Comparison of ENCODE assay signal across 21 mouse cellular contexts in the genomic region with DNA sequence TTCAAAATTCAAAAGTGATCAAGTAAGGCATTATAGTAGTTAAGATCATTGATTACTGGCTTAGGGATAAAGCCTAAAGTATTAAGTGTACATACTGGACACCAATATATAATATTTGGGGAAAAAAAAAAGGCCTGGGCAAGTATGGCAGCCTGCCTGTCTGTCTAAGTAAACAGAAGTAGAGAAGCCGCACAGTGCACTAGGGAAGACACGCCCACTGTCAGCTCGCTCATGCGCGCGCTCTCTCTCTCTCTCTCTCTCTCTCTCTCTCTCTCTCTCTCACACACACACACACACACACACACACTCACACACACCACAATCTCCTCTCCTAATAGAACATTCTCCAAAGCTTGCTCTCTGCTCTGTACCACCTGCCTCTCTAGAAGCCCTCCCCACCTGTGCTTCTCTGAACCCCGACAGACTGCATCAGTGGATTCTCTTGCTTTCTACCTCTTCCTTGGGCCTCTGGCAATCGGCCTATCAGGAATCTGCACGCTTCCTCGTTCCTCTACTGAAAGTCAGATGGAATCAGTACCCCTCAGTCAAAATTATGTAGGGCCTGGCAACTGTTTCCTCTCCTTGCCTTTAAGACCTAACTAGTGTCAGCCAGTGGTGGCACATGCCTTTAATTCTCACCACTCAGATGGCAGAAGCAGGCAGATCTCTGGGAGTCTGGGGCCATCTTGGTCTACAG. TPM values are rescaled to one million over a fixed set of nuclear protein-coding genes. Genes with fewer than 3 reads are reported as not detected.
DNase-seq lines count a peak whose midpoint lies in the region; ATAC-seq and TF ChIP-seq lines count a peak whose summit lies in the region.
"Had no signal": no experiment of that assay in that cellular context is flagged by ENCODE, and none has a peak within 500 bp of the region (broad histone marks: within the 10 kb centered on the region; RNA-seq: fewer than 3 reads in every experiment).

No protein-coding gene starts in this region.

- H3K4me2 ChIP-seq in neural tube, embryonic 15.5 days: no peak overlapping the region
- H3K4me2 ChIP-seq: embryonic facial prominence, embryonic 15.5 days; hindbrain, embryonic 12.5 days had no signal

- H3K36me3 ChIP-seq in MEL (ENCODE audit: control insufficient read depth in 1 of 2, insufficient read depth in 2 of 2, low read length in 2 of 2): no peaks in the 10 kb centered on the region
- H3K36me3 ChIP-seq in neural tube, embryonic 15.5 days: no peaks in the 10 kb centered on the region
- H3K36me3 ChIP-seq: embryonic facial prominence, embryonic 15.5 days had no signal

- peak; percentile 12 for DNase-seq in lung, postnatal 10 days
- no peak for DNase-seq in lung, postnatal 4 days
- peak; percentile 6 for DNase-seq in MEL (ENCODE audit: low read depth, low spot score)
- peak; percentile 61 for DNase-seq in lung, postnatal 36 days
- no peak for DNase-seq in adrenal gland, adult 8-10 months
- no peak for DNase-seq in heart, postnatal 10 days
- DNase-seq: adrenal gland, postnatal 36 days; cerebellum, adult 11-12 months; cerebellum, postnatal 25 days; kidney, adult 9 months; kidney, postnatal 25 days; left cerebral cortex, postnatal 4 days; right cerebral cortex, postnatal 4 days; thymus, postnatal 25 days had no signal

- no peak overlapping the region for H3K9ac ChIP-seq in MEL (ENCODE audit: control insufficient read depth, low read depth, low read length, poor library complexity, severe bottlenecking)
- H3K9ac ChIP-seq in neural tube, embryonic 15.5 days (replicated peaks): no peak overlapping the region
- H3K9ac ChIP-seq: embryonic facial prominence, embryonic 15.5 days; hindbrain, embryonic 12.5 days had no signal

- no peaks in the 10 kb centered on the region for H3K79me2 ChIP-seq in MEL (ENCODE audit: control insufficient read depth, insufficient read depth, low read length, poor library complexity)

- no peak for TF ChIP-seq CTCF in MEL (IDR thresholded peaks at IDR 0.05 in 2 of 3, conservative IDR thresholded peaks at IDR 0.05 in 1 of 3; ENCODE audit: control insufficient read depth in 1 of 3, insufficient read depth in 1 of 3, low read depth in 2 of 3, low read length in 3 of 3, poor library complexity in 1 of 3, severe bottlenecking in 1 of 3)

- H3K9me3 ChIP-seq in MEL (replicated peaks; ENCODE audit: insufficient read depth, low read length): no peaks in the 10 kb centered on the region
- no peaks in the 10 kb centered on the region for H3K9me3 ChIP-seq in neural tube, embryonic 15.5 days (replicated peaks)
- H3K9me3 ChIP-seq: embryonic facial prominence, embryonic 15.5 days; hindbrain, embryonic 12.5 days; megakaryocyte, embryonic 14.5 days had no signal

- no peak overlapping the region for H3K4me3 ChIP-seq in MEL (ENCODE audit: control insufficient read depth in 1 of 2, insufficient read depth in 1 of 2, low read depth in 2 of 2, low read length in 2 of 2)
- H3K4me3 ChIP-seq in neural tube, embryonic 15.5 days (replicated peaks): no peak overlapping the region
- H3K4me3 ChIP-seq: embryonic facial prominence, embryonic 15.5 days; hindbrain, embryonic 12.5 days; left cerebral cortex, adult 2 months; megakaryocyte, embryonic 14.5 days had no signal

- 82% methylated on average over 10 of the region's 10 CpGs for WGBS in neural tube, embryonic 15.5 days

- no peak for TF ChIP-seq POLR2A in MEL (IDR thresholded peaks at IDR 0.05; ENCODE audit: control insufficient read depth in 1 of 2, insufficient read depth in 1 of 2, low read depth in 1 of 2, low read length in 2 of 2, poor library complexity in 1 of 2)

- no peak overlapping the region for H3K27ac ChIP-seq in MEL (ENCODE audit: control insufficient read depth, low read depth, low read length)
- no peak overlapping the region for H3K27ac ChIP-seq in neural tube, embryonic 15.5 days (replicated peaks)
- H3K27ac ChIP-seq: embryonic facial prominence, embryonic 15.5 days; hindbrain, embryonic 12.5 days; left cerebral cortex, adult 2 months had no signal

- TF ChIP-seq EP300 in MEL (IDR thresholded peaks at IDR 0.05; ENCODE audit: low read depth in 1 of 2, low read length in 2 of 2): no peak

- H3K4me1 ChIP-seq in MEL (ENCODE audit: control insufficient read depth in 1 of 2, insufficient read depth in 2 of 2, low read length in 2 of 2): no peaks in the 10 kb centered on the region
- peaks cover 26% of the 10 kb centered on the region for H3K4me1 ChIP-seq in neural tube, embryonic 15.5 days
- H3K4me1 ChIP-seq: hindbrain, embryonic 12.5 days had no signal

- peak; percentile 75 to 83 for ATAC-seq in hematopoietic stem cell, adult 5-6 weeks (replicated peaks in 1 of 2; ENCODE audit: insufficient read depth in 1 of 2, low FRiP score in 2 of 2, low TSS enrichment in 1 of 2, low read depth in 1 of 2, poor library complexity in 2 of 2, severe bottlenecking in 2 of 2)
- ATAC-seq in neural tube, embryonic 15.5 days (ENCODE audit: low FRiP score): no peak
- ATAC-seq: inflammation-experienced regulatory T-cells, adult 6 months had no signal

- intact Hi-C loops in heart, postnatal 10 days (cut with DNase I): no loop called here

- no peak for TF ChIP-seq RAD21 in MEL (IDR thresholded peaks at IDR 0.05; ENCODE audit: low read depth, low read length)

- no peaks in the 10 kb centered on the region for H3K27me3 ChIP-seq in MEL (ENCODE audit: control insufficient read depth in 1 of 2, insufficient read depth in 2 of 2, low read length in 2 of 2)
- no peaks in the 10 kb centered on the region for H3K27me3 ChIP-seq in neural tube, embryonic 15.5 days (replicated peaks)
- H3K27me3 ChIP-seq: embryonic facial prominence, embryonic 15.5 days; hindbrain, embryonic 12.5 days; megakaryocyte, embryonic 14.5 days had no signal

TF ChIP-seq in MEL, 35 proteins besides CTCF, POLR2A, EP300 and RAD21:
- TF ChIP-seq ZC3H11A (IDR thresholded peaks at IDR 0.05; ENCODE audit: low read depth, low read length) (no peak), MXI1 (IDR thresholded peaks at IDR 0.05; ENCODE audit: low read depth, low read length) (no peak), ZKSCAN1 (IDR thresholded peaks at IDR 0.05; ENCODE audit: low read depth, low read length) (no peak), MEF2A (IDR thresholded peaks at IDR 0.05; ENCODE audit: extremely low read depth, insufficient replicate concordance, low read depth, low read length, poor library complexity, severe bottlenecking) (no peak), USF2 (IDR thresholded peaks at IDR 0.05; ENCODE audit: borderline replicate concordance in 1 of 2, insufficient read depth in 1 of 2, low read depth in 1 of 2, low read length in 2 of 2) (no peak), GABPA (IDR thresholded peaks at IDR 0.05; ENCODE audit: low read depth, low read length) (no peak), GATA1 (IDR thresholded peaks at IDR 0.05; ENCODE audit: low read depth, low read length) (no peak), RCOR1 (IDR thresholded peaks at IDR 0.05; ENCODE audit: low read depth, low read length) (no peak), USF1 (IDR thresholded peaks at IDR 0.05; ENCODE audit: low read depth, low read length) (no peak), TBP (IDR thresholded peaks at IDR 0.05; ENCODE audit: low read depth, low read length) (no peak), POLR2AphosphoS5 (IDR thresholded peaks at IDR 0.05; ENCODE audit: borderline replicate concordance, low read depth, low read length) (no peak)

RNA-seq across cellular contexts. Expression of a gene that starts 13.3 kb away (rescaled TPM):
- not detected in 2 replicates for total RNA-seq in MEL (2012; rRNA removed)
- not detected for polyA plus RNA-seq in MEL (2012; ENCODE audit: insufficient read depth in 1 of 2, insufficient read length in 2 of 2, low read depth in 1 of 2, low replicate concordance in 2 of 2, missing spikeins in 1 of 2)
- total RNA-seq in hematopoietic stem cell, adult 5-6 weeks (2017): 53.1 and 59.2 TPM in 2 replicates
- total RNA-seq in adrenal gland, adult 8-10 months (2022): 10 to 100 TPM; 14.5 to 32.5 (median 22.5) TPM
- polyA plus RNA-seq in neural tube, embryonic 15.5 days (2015; fragmentation: Nextera tagmentation; extraction: Ambion mirVana): 135 and 147 TPM in 2 replicates
- total RNA-seq in heart, postnatal 10 days (2021): 10 to 100 TPM; 49.0 to 52.7 TPM

Comparison
In these comparisons a context has a peak if more than half of its experiments do, and no peak if none do; other contexts are left out.
1. DNase-seq: peak in lung, postnatal 10 days (single experiment), MEL (single experiment) and lung, postnatal 36 days (single experiment); none in lung, postnatal 4 days (0 of 2), adrenal gland, adult 8-10 months (single experiment) and heart, postnatal 10 days (0 of 2).
2. RNA of a gene that starts 13.3 kb away (total RNA-seq): 53.1 to 59.2 TPM in hematopoietic stem cell, adult 5-6 weeks, 49.0 to 52.7 TPM in heart, postnatal 10 days and 14.5 to 32.5 TPM in adrenal gland, adult 8-10 months; not detected in MEL; every median in the first group is over 10 times any median in the second.